Mouse (Mus musculus) liver, adult (tissue): ENCODE measurements around the gene Ttc30b.

ENCODE experiments used
- GATA4 ChIP-seq: IDR thresholded peaks from 2 replicates; pipeline ENCODE4 v1.6.1; 2014; ENCODE audit warnings: mild to moderate bottlenecking, low read length; ENCODE audit not compliant: insufficient replicate concordance

The Ttc30b gene

DNA sequence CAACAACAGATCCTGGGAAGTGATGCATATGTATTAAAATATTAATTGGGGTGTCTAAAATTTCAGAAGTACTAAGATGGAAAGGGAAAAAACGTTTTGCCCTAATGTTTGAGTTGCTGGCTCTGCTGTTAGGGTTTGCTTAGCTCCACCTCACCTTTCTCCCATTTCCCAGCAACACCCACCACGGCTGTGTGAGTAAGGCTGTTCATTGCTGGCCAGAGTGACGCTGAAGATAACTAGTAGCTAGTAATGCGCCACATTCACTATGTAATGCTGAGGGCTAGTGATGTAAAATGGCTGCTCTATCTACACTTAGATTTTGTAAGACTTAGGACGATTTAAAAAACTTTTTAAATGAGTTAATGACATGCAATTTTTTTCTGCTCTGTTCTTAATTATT, 42.7 kb downstream of the Ttc30b start:
- TF ChIP-seq GATA4, result no peak

GRCm38 (mm10) chr2:75891981-75892380, 46.4 kb downstream of the Ttc30b start:
- TF ChIP-seq GATA4, result no peak
